Comparison of ENCODE assay signal across 29 mouse cellular contexts in genomic region chr5:140342880-140343279, GRCm38 (mm10). TPM values are rescaled to one million over a fixed set of nuclear protein-coding genes. Genes with fewer than 3 reads are reported as not detected.
A peak's percentile ranks its signal among the peaks of the same experiment; 100 is the strongest.
DNase-seq lines count a peak whose midpoint lies in the region; ATAC-seq and TF ChIP-seq lines count a peak whose summit lies in the region.
"Had no signal": no experiment of that assay in that cellular context is flagged by ENCODE, and none has a peak within 500 bp of the region (broad histone marks: within the 10 kb centered on the region; RNA-seq: fewer than 3 reads in every experiment).

No protein-coding gene starts in this region.

- no peaks in the 10 kb centered on the region for H3K27me3 ChIP-seq in heart, postnatal 0 days (ENCODE audit: control insufficient read depth, insufficient read depth, low read length)
- H3K27me3 ChIP-seq in lung, postnatal 0 days (replicated peaks; ENCODE audit: insufficient read depth, low read length), result no peaks in the 10 kb centered on the region
- H3K27me3 ChIP-seq: forebrain, embryonic 13.5 days; hindbrain, embryonic 13.5 days; limb, embryonic 13.5 days; liver, embryonic 13.5 days; neural tube, embryonic 12.5 days had no signal

- no peaks in the 10 kb centered on the region for H3K4me1 ChIP-seq in heart, postnatal 0 days (ENCODE audit: control insufficient read depth, insufficient read depth)
- no peaks in the 10 kb centered on the region for H3K4me1 ChIP-seq in lung, postnatal 0 days (ENCODE audit: insufficient read depth, low read depth, low read length)
- H3K4me1 ChIP-seq: forebrain, embryonic 13.5 days; hindbrain, embryonic 13.5 days; limb, embryonic 13.5 days; liver, embryonic 13.5 days; midbrain, embryonic 10.5 days; neural tube, embryonic 12.5 days had no signal

- H3K4me2 ChIP-seq in heart, postnatal 0 days (ENCODE audit: low read depth, low read length), result no peak overlapping the region
- no peak overlapping the region for H3K4me2 ChIP-seq in lung, postnatal 0 days (replicated peaks; ENCODE audit: low read depth, low read length)
- H3K4me2 ChIP-seq: forebrain, embryonic 13.5 days; hindbrain, embryonic 13.5 days; limb, embryonic 13.5 days; liver, embryonic 13.5 days; neural tube, embryonic 12.5 days had no signal

- peaks cover 40% of the 10 kb centered on the region for H3K36me3 ChIP-seq in heart, postnatal 0 days (replicated peaks; ENCODE audit: control insufficient read depth, insufficient read depth, low read length)
- H3K36me3 ChIP-seq in lung, postnatal 0 days (ENCODE audit: insufficient read depth, low read length), result no peaks in the 10 kb centered on the region

- no peak overlapping the region for H3K4me3 ChIP-seq in heart, postnatal 0 days (ENCODE audit: low read depth, low read length)
- H3K4me3 ChIP-seq in layer of hippocampus, adult 2 months, result no peak overlapping the region
- H3K4me3 ChIP-seq in lung, postnatal 0 days (ENCODE audit: low read depth, low read length), result no peak overlapping the region
- H3K4me3 ChIP-seq: forebrain, embryonic 13.5 days; hindbrain, embryonic 13.5 days; left cerebral cortex, adult 2 months; limb, embryonic 13.5 days; liver, embryonic 13.5 days; midbrain, embryonic 10.5 days; myocyte; neural tube, embryonic 12.5 days had no signal

- TF ChIP-seq CTCF in heart, postnatal 0 days (IDR thresholded peaks at IDR 0.05; ENCODE audit: low read depth), result peak; percentile 36
- peak; percentile 21; the same call in 1 of the 2 replicates for TF ChIP-seq CTCF in layer of hippocampus, adult 2 months (conservative IDR thresholded peaks at IDR 0.05)
- TF ChIP-seq CTCF in lung, postnatal 0 days (IDR thresholded peaks at IDR 0.05), result peak; percentile 47

- no peaks in the 10 kb centered on the region for H3K9me3 ChIP-seq in heart, postnatal 0 days (replicated peaks; ENCODE audit: control insufficient read depth, low read length)
- no peaks in the 10 kb centered on the region for H3K9me3 ChIP-seq in lung, postnatal 0 days (ENCODE audit: low read length)
- H3K9me3 ChIP-seq: forebrain, embryonic 13.5 days; hindbrain, embryonic 13.5 days; neural tube, embryonic 12.5 days had no signal

- H3K9ac ChIP-seq in heart, postnatal 0 days (replicated peaks; ENCODE audit: low read depth, low read length), result no peak overlapping the region
- no peak overlapping the region for H3K9ac ChIP-seq in lung, postnatal 0 days (replicated peaks; ENCODE audit: low read depth)
- H3K9ac ChIP-seq: forebrain, embryonic 13.5 days; hindbrain, embryonic 13.5 days; limb, embryonic 13.5 days; liver, embryonic 13.5 days; neural tube, embryonic 12.5 days had no signal

- TF ChIP-seq EP300 in heart, postnatal 0 days (IDR thresholded peaks at IDR 0.05; ENCODE audit: low read depth), result no peak
- no peak for TF ChIP-seq EP300 in lung, postnatal 0 days (IDR thresholded peaks at IDR 0.05)

- no peak overlapping the region for H3K27ac ChIP-seq in heart, postnatal 0 days (ENCODE audit: low read depth)
- no peak overlapping the region for H3K27ac ChIP-seq in layer of hippocampus, adult 2 months
- no peak overlapping the region for H3K27ac ChIP-seq in lung, postnatal 0 days (ENCODE audit: low read length)
- H3K27ac ChIP-seq: forebrain, embryonic 13.5 days; hindbrain, embryonic 13.5 days; left cerebral cortex, adult 2 months; limb, embryonic 13.5 days; liver, embryonic 13.5 days; midbrain, embryonic 10.5 days; neural tube, embryonic 12.5 days had no signal

- WGBS in heart, postnatal 0 days, result 73% methylated on average over 4 of the region's 4 CpGs
- WGBS in lung, postnatal 0 days, result 78% methylated on average over 4 of the region's 4 CpGs

- intact Hi-C loops in heart, postnatal 25 days (cut with DNase I), result no loop called here
- intact Hi-C loops in left cerebral cortex, postnatal 25 days (cut with DNase I), result no loop called here

- no peak for DNase-seq in heart, postnatal 0 days (ENCODE audit: low spot score)
- no peak for DNase-seq in heart, postnatal 25 days (ENCODE audit: low spot score)
- DNase-seq in layer of hippocampus, adult 2 months (ENCODE audit: low spot score in 2 of 2), result no peak
- no peak for DNase-seq in layer of hippocampus, postnatal 25 days (ENCODE audit: extremely low spot score in 1 of 2, low spot score in 1 of 2)
- no peak for DNase-seq in lung, postnatal 0 days (ENCODE audit: low spot score)
- no peak for DNase-seq in lung, postnatal 36 days
- DNase-seq in left cerebral cortex, postnatal 25 days (ENCODE audit: low spot score in 2 of 2), result no peak
- DNase-seq: adrenal gland, adult 2 months; adrenal gland, postnatal 36 days; B cell, adult 2 months; cerebellum, adult 8-10 months; cerebellum, postnatal 25 days; heart, postnatal 36 days; kidney, adult 8-10 months; kidney, postnatal 14 days; liver, embryonic 13.5 days; lung, postnatal 10 days; right cerebral cortex, adult 18-20 months; spleen, adult 18-20 months; thymus, adult 18-20 months; thymus, postnatal 25 days had no signal

- no peak for ATAC-seq in heart, postnatal 0 days (ENCODE audit: insufficient read depth, low read depth)
- no peak for ATAC-seq in lung, postnatal 0 days
- ATAC-seq: forebrain, embryonic 13.5 days; midbrain, embryonic 16.5 days had no signal

RNA-seq across cellular contexts. Expression of gene Mrm2, which starts 11.2 kb away (rescaled TPM):
- 13.9 and 19.5 TPM in 2 replicates for total RNA-seq in heart, postnatal 0 days (2014; rRNA removed; ENCODE audit: low replicate concordance)
- polyA plus RNA-seq in heart, postnatal 0 days (2015; fragmentation: Nextera tagmentation; extraction: Ambion mirVana), result 16.9 and 17.8 TPM in 2 replicates
- total RNA-seq in heart, postnatal 25 days (2021), result 10 to 100 TPM; 11.0 to 12.8 TPM
- total RNA-seq in layer of hippocampus, adult 2 months (2021), result 10 to 100 TPM in 1 of 2 experiments, 1 to 10 TPM in 1; 9.1 to 10.0 TPM
- 1 to 10 TPM; 8.5 to 9.8 TPM for total RNA-seq in layer of hippocampus, postnatal 25 days (2021)
- polyA plus RNA-seq in lung, postnatal 0 days (2015; fragmentation: Nextera tagmentation; extraction: Ambion mirVana), result 9.8 and 11.7 TPM in 2 replicates
- 10 to 100 TPM in 1 of 2 experiments, 1 to 10 TPM in 1; 9.5 to 10.7 TPM for total RNA-seq in left cerebral cortex, postnatal 25 days (2021)

RNA-seq across cellular contexts. Expression of gene Nudt1, which starts 21.4 kb away (rescaled TPM):
- 11.3 and 31.0 TPM in 2 replicates for total RNA-seq in heart, postnatal 0 days (2014; rRNA removed; ENCODE audit: low replicate concordance)
- polyA plus RNA-seq in heart, postnatal 0 days (2015; fragmentation: Nextera tagmentation; extraction: Ambion mirVana), result 17.4 and 18.1 TPM in 2 replicates
- 10 to 100 TPM in 1 of 2 experiments, 1 to 10 TPM in 1; 9.5 to 11.2 TPM for total RNA-seq in heart, postnatal 25 days (2021)
- total RNA-seq in layer of hippocampus, adult 2 months (2021), result 1 to 10 TPM; 3.7 to 3.8 TPM
- total RNA-seq in layer of hippocampus, postnatal 25 days (2021), result 1 to 10 TPM; 3.7 to 6.5 TPM
- polyA plus RNA-seq in lung, postnatal 0 days (2015; fragmentation: Nextera tagmentation; extraction: Ambion mirVana), result 17.9 and 19.4 TPM in 2 replicates
- 1 to 10 TPM; 4.8 to 6.3 TPM for total RNA-seq in left cerebral cortex, postnatal 25 days (2021)

RNA-seq across cellular contexts. Expression of gene Mad1l1, which starts 21.5 kb away (rescaled TPM):
- total RNA-seq in heart, postnatal 0 days (2014; rRNA removed; ENCODE audit: low replicate concordance), result 10.1 and 20.6 TPM in 2 replicates
- polyA plus RNA-seq in heart, postnatal 0 days (2015; fragmentation: Nextera tagmentation; extraction: Ambion mirVana), result 15.0 and 15.1 TPM in 2 replicates
- total RNA-seq in heart, postnatal 25 days (2021), result 10 to 100 TPM; 10.0 to 11.0 TPM
- 10 to 100 TPM; 14.3 to 18.1 TPM for total RNA-seq in layer of hippocampus, adult 2 months (2021)
- 10 to 100 TPM; 17.6 to 18.6 TPM for total RNA-seq in layer of hippocampus, postnatal 25 days (2021)
- 18.4 and 19.0 TPM in 2 replicates for polyA plus RNA-seq in lung, postnatal 0 days (2015; fragmentation: Nextera tagmentation; extraction: Ambion mirVana)
- 10 to 100 TPM; 15.1 to 19.0 TPM for total RNA-seq in left cerebral cortex, postnatal 25 days (2021)

RNA-seq across cellular contexts. Expression of gene Snx8, which starts 46.2 kb away (rescaled TPM):
- 24.8 and 30.8 TPM in 2 replicates for total RNA-seq in heart, postnatal 0 days (2014; rRNA removed; ENCODE audit: low replicate concordance)
- polyA plus RNA-seq in heart, postnatal 0 days (2015; fragmentation: Nextera tagmentation; extraction: Ambion mirVana), result 11.7 and 13.3 TPM in 2 replicates
- 10 to 100 TPM; 12.5 to 14.0 TPM for total RNA-seq in heart, postnatal 25 days (2021)
- 10 to 100 TPM in 1 of 2 experiments, 1 to 10 TPM in 1; 9.8 to 12.1 TPM for total RNA-seq in layer of hippocampus, adult 2 months (2021)
- 10 to 100 TPM; 11.9 to 13.1 TPM for total RNA-seq in layer of hippocampus, postnatal 25 days (2021)
- polyA plus RNA-seq in lung, postnatal 0 days (2015; fragmentation: Nextera tagmentation; extraction: Ambion mirVana), result 16.7 and 17.1 TPM in 2 replicates
- total RNA-seq in left cerebral cortex, postnatal 25 days (2021), result 10 to 100 TPM; 13.2 to 13.5 TPM
